Comparison of ENCODE assay signal across 18 mouse cellular contexts in genomic region chr6:48806746-48807145, GRCm38 (mm10). TPM values are rescaled to one million over a fixed set of nuclear protein-coding genes. Genes with fewer than 3 reads are reported as not detected.
"Had no signal": no experiment of that assay in that cellular context is flagged by ENCODE, and none has a peak within 500 bp of the region (broad histone marks: within the 10 kb centered on the region; RNA-seq: fewer than 3 reads in every experiment).

No protein-coding gene starts in this region.

- H3K9ac ChIP-seq: neural tube, embryonic 13.5 days; neural tube, embryonic 15.5 days; stomach, embryonic 15.5 days had no signal

- H3K27ac ChIP-seq: neural tube, embryonic 13.5 days; neural tube, embryonic 15.5 days; stomach, embryonic 15.5 days; stomach, postnatal 0 days had no signal

- DNase-seq: retina, postnatal 1 day; right cerebral cortex, adult 18-20 months; right cerebral cortex, postnatal 14 days; right cerebral cortex, postnatal 25 days; right cerebral cortex, postnatal 4 days; spleen, adult 18-20 months; thymus, adult 18-20 months; thymus, adult 2 months; thymus, postnatal 14 days; thymus, postnatal 25 days; thymus, postnatal 36 days; thymus, postnatal 4 days had no signal

- H3K4me1 ChIP-seq: neural tube, embryonic 13.5 days; neural tube, embryonic 15.5 days; stomach, embryonic 15.5 days had no signal

- H3K27me3 ChIP-seq: neural tube, embryonic 13.5 days; neural tube, embryonic 15.5 days; stomach, embryonic 15.5 days had no signal

- H3K36me3 ChIP-seq: neural tube, embryonic 13.5 days; neural tube, embryonic 15.5 days; stomach, embryonic 15.5 days had no signal

- H3K4me3 ChIP-seq: neural tube, embryonic 13.5 days; neural tube, embryonic 15.5 days; stomach, embryonic 15.5 days had no signal

RNA-seq across cellular contexts. Expression of gene Gimap3, which starts 36.1 kb away (rescaled TPM):
- polyA plus RNA-seq: neural tube, embryonic 13.5 days; neural tube, embryonic 14.5 days; neural tube, embryonic 15.5 days; stomach, embryonic 14.5 days had no signal
